ENCODE assay signal across 8 mouse cellular contexts in genomic region chr9:75361699-75362098, GRCm38 (mm10). TPM values are rescaled to one million over a fixed set of nuclear protein-coding genes. Genes with fewer than 3 reads are reported as not detected.
A peak's percentile ranks its signal among the peaks of the same experiment; 100 is the strongest.
DNase-seq lines count a peak whose midpoint lies in the region; ATAC-seq lines count a peak whose summit lies in the region.

No protein-coding gene starts in this region.

- H3K4me1 ChIP-seq in kidney, embryonic 16.5 days (ENCODE audit: insufficient read depth, low read length) = no peaks in the 10 kb centered on the region

- 0 out of 2 replicates have a peak, but pooled peaks have one; percentile 61 for ATAC-seq in kidney, embryonic 16.5 days (ENCODE audit: low FRiP score, low TSS enrichment)

- H3K9me3 ChIP-seq in kidney, embryonic 16.5 days (ENCODE audit: low read length) = no peaks in the 10 kb centered on the region

- WGBS in kidney, embryonic 16.5 days = 35% methylated on average over 5 of the region's 5 CpGs

- no peak overlapping the region for H3K9ac ChIP-seq in kidney, embryonic 16.5 days (replicated peaks; ENCODE audit: low read length)

- H3K27me3 ChIP-seq in kidney, embryonic 16.5 days (ENCODE audit: insufficient read depth, low read length) = no peaks in the 10 kb centered on the region

- no peaks in the 10 kb centered on the region for H3K36me3 ChIP-seq in kidney, embryonic 16.5 days (ENCODE audit: insufficient read depth, low read length)

- H3K27ac ChIP-seq in kidney, embryonic 16.5 days (ENCODE audit: low read length) = no peak overlapping the region

- H3K4me3 ChIP-seq in kidney, embryonic 16.5 days (ENCODE audit: low read length) = no peak overlapping the region

- H3K4me2 ChIP-seq in kidney, embryonic 16.5 days (replicated peaks; ENCODE audit: low read depth, low read length) = no peak overlapping the region

- DNase-seq in CD4-positive, CD25-positive, alpha-beta regulatory T cell, adult 2 months (ENCODE audit: low read depth, low spot score) = peak; percentile 86
- DNase-seq in R1 (ENCODE audit: low read depth, low spot score) = peak; percentile 84
- peak; percentile 93 to 95 for DNase-seq in cerebellum, postnatal 10 days
- peak; percentile 42 to 75 for DNase-seq in gastrocnemius, postnatal 36 days
- peak; percentile 86 for DNase-seq in lung, postnatal 10 days
- DNase-seq in right cerebral cortex, postnatal 14 days = peak; percentile 71
- DNase-seq in urinary bladder, postnatal 25 days (ENCODE audit: low spot score) = peak; percentile 92

- intact Hi-C loops in gastrocnemius, postnatal 36 days (cut with DNase I) = loop anchor here (1.0 kb wide), 1 partner anchor 77 kb away; no protein-coding TSS in a partner anchor

RNA-seq across cellular contexts. Expression of gene Bcl2l10, which starts 14.1 kb away (rescaled TPM):
- total RNA-seq in gastrocnemius, postnatal 36 days (2021) = not detected
- not detected in 2 replicates for polyA plus RNA-seq in kidney, embryonic 16.5 days (2015; fragmentation: Nextera tagmentation; extraction: Ambion mirVana)

RNA-seq across cellular contexts. Expression of gene Mapk6, which starts 48.1 kb away (rescaled TPM):
- 10 to 100 TPM; 24.9 to 28.4 TPM for total RNA-seq in gastrocnemius, postnatal 36 days (2021)
- 55.0 and 61.9 TPM in 2 replicates for polyA plus RNA-seq in kidney, embryonic 16.5 days (2015; fragmentation: Nextera tagmentation; extraction: Ambion mirVana)

RNA-seq across cellular contexts. Expression of gene Gnb5, which starts 55.6 kb away (rescaled TPM):
- 10 to 100 TPM in 1 of 2 experiments, 1 to 10 TPM in 1; 8.7 to 14.8 TPM for total RNA-seq in gastrocnemius, postnatal 36 days (2021)
- polyA plus RNA-seq in kidney, embryonic 16.5 days (2015; fragmentation: Nextera tagmentation; extraction: Ambion mirVana) = 30.3 and 30.9 TPM in 2 replicates
